Mouse (Mus musculus) G1E-ER4 (cell line): ENCODE measurements at regions not wholly inside any gene's neighbourhood (a gene's known extent, or its start where the extent isn't known, plus 50 kb on each side); places are given as distances from the start of the nearest gene placed in this dataset.

Source experiments
- GATA1 ChIP-seq: IDR thresholded peaks from one replicate; pipeline ENCODE4 v1.8.0; 2012; ENCODE audit warnings: low read length, inconsistent platforms

DNA sequence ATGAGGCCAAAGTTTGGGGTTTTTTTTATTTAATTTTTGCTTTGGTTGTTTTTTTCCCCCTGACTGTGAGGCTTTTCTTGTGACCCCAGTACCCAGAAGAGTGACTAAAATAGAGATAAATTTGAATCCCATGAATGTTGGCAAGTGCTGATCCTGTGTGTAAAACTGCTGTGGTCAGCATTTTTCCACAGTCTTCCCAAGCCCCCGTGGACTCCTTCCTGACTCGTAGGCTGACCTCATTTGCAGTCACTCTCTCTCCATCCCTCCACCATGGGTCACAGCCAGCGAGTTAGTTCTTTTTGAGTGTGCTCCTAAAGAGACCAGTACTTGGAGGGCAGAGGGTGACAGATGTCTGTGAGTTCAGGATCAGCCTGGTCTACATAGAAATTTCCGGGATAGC is 72.5 kb upstream of the Gadd45a start:
- TF ChIP-seq GATA1 = no peak

DNA sequence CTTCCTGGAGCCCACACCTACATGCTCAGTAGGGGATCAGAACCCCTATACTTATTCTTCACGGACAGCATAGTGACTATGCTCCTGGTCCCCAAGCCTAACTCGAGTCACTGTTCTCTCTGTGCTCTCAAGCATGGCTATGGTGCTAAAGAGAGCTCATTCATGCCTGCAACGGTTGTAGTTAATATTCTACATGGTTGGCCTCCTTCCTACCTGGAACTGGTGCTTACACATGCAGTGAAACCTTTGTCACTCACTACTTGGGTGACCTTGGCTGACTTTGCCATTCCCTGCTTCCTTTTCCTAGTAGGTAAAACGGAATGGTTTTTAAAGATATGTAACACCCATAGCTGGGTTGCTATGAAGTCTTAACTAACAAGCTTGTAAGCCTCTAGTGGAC is 70.3 kb upstream of the Gadd45a start:
- TF ChIP-seq GATA1 = no peak

DNA sequence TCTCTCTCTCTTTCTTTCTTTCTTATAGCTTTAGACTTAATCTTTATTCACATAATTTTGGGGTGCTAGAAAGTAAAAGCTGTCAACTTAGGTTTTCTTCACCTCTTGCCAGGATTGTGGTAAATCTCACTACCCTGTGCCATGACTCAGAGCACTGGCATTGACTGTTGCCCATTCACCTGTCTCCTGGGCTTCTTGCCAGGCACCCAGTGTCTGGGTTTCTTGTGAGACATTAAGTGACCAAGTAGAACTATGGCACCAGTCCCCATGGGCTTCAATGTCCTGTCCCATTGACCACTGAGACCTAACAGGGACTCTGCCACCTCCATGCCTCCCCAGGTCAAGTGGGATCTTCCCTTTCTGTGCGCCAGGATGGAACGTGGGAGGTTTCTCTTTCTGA is 69.2 kb upstream of the Gadd45a start:
- no peak for TF ChIP-seq GATA1

DNA sequence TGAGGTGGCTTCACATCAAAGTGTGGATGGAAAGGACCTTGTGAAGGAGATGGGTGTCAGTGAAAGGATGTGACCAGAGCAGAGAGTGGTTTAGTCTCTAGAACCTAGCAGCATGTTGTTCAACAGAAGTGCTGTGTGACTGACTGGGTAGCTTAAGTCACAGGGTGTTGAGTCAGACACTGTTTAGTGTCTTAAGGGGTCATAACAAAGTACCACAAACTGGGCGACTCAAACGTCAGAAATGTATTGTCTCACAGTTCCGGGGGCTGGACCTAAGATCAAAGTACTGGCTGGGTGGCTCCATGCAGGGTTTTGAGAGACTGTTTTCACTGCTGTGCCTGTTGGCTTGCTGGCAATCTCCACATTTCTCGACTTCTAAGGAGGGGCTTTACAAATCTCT is 68.1 kb upstream of the Gadd45a start:
- TF ChIP-seq GATA1 = no peak

DNA sequence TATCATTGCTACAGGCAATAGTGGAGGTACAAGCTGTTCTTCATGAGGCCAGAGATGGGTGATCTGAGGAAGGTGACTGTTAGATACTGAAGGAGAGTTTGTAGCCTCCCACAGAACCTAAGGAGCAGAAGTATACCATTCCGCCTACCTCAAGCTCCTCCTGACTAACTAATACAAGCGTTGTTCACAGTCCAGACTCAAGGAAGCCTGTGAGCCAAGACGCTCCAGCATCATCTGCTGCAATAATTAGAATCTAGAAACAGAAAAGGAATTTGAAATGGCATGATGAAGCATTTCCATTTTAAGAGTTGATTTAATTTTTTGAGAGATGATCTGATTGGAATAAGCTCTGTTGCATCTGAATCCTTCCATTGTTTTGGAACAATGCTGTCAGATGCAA is 66.9 kb upstream of the Gadd45a start:
- no peak for TF ChIP-seq GATA1

DNA sequence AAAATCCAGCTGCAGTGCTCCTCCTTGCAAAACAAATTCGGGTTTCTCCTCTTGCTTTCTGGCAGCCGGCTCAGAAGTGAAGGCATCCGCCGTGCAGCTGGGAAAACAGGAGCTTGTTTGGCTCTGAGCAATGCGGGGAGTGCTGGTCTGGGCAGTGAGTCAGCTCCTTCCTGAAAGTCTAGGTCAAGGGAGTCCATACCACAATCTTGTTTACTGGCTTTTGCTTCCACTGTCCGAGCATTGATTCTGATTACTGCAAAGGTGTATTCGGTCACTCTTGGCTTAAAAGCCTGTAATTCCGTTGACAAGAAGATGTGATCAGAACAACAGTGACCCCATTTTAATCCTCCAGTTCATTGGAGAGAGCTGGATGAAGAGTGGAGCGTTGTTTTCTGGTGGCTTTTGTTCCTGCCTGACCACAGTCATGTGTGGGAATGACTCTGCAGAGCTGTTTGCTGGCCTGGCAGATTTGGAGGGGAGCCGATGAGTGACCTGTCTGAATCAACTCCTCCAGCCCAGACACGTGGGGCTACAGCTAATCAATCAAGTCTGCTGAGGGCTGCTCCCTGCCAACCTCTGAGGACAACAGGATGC is 65.4 kb upstream of the Gadd45a start:
- TF ChIP-seq GATA1 = no peak

DNA sequence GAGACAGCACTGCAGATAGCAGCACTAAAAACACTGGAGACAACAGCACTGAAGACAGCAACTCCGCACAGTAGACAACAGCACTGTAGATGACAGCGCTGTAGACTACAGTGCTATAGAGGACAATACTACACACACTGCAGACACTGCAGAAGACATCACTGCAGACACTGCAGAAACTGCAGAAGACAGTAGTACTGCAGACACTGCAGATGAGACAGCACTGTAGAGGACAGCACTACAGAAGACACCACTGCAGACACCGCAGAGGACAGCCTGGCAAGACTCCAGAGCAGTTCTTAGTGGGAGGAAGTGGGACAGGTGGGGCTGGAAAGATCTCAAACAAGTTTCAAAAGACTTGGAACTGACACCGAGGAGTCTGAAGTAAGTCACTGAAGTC is 64.8 kb upstream of the Gadd45a start:
- no peak for TF ChIP-seq GATA1

DNA sequence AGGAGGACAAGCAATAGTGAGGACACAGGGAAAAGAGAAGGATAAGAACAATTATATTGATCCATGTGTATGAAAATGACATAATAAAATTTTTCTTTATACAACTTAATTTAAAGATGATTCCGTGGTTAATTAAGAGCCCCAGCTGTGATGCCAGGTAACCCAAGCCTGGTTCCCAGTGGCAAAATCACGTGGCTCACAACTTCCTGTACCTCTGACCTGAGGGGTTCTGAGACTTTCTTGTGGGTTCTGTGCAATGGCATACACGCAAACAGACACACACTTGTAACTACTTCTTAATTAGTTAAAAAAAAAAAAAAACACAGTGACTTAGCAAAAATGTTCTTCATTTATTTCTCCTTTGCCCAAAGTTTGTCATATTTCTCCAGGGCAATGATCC is 57.2 kb upstream of the Gadd45a start:
- no peak for TF ChIP-seq GATA1

DNA sequence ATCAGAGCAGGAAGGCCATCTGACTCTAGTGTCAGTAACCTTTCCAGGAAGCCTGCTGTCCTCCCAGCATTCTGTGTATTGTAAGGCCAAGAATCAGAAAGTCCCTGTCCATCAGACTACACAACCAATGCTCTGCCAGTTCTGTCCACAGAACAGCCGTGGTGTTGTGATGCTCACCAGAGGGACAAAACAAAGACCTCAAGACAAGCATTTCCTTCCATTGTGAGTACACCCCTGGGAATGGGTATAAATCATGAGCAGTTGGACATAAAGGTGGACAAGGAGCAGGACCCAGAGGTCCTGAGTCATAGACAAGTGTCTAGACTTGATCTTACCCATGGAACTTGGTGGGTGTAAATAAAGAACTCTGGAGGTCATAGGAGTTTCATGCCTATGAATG is 55.9 kb upstream of the Gadd45a start:
- no peak for TF ChIP-seq GATA1

DNA sequence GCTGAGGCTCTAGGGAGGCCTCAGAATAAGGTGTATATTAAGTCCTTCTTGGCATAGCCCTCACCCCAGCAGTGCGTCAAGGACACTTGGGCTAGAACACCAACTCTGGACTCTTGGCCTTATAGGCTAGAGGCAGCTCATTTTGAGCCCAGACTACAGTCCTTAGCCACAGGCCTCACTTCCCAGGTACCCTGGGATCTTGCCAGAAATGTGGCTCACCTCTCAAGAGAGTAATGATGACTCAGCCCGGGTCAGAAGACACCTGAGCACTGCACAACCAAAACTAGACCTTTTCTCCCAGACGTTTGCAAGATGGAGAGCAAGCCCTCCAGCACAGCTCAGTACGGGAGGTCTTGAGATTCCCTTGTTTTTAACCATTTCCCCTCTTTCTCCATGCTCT is 52.9 kb upstream of the Gadd45a start:
- no peak for TF ChIP-seq GATA1

DNA sequence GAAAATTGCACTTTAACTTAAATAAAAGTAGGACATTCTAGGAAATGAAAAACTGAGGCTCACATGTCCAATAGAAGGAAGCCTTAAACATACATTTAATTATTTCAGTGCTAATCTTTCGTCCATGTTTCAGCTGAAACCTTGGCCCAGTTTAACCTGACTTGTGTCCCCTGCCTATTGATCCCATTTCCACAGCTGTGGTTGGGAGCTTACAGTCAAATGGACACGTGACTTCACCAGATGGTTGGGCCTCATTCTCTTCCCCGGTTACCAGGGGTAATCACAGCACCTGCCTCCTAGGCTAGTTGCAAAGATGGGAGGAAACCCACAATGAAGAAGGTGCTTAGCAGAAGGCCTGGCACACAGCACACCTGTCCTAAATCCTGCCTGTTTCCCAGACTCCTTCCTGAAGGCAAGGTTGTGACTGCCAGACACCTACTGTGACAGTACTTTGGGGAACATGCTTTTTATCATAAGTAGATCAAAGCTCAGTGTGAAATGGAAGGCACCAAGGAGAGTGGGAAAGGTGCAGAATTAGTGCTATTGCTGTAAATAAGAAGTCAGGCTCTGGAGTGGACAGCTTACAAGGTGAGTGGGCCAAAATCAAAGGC is 52.4 kb upstream of the Gadd45a start:
- no peak for TF ChIP-seq GATA1

DNA sequence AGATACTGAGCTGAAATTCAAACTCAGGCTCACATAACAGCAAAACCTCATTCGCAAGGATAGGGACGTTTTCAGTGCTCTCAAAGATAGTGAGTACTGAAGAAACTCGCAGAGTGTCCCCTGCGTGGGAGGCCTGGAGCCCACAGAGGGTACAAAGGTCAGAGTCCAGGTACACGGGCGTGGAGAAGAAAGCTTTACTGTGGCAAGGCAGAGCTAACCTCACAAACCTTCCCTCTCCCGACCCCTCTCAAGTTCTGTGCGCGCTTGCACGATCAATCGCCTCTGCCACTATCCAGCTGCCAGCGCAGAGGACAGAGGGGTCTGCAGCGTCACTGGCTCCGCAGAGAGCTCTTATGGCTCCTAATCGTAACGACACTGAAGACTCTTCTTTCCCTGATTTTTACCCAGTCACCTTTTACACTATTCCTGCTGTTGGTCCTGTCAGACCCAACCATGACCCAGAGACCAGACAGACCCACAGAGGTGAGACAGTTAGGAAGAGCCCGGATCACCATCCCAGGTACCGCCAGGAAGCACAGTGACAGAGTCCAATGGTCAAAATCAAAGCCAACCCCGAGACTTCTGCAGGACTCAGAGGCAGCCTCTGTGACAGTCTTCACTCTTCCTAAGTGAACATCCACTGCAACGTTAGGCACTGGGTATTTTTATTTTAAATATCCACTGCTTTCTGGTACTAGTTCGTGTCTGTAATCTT is 51.6 kb upstream of the Gadd45a start:
- no peak for TF ChIP-seq GATA1

DNA sequence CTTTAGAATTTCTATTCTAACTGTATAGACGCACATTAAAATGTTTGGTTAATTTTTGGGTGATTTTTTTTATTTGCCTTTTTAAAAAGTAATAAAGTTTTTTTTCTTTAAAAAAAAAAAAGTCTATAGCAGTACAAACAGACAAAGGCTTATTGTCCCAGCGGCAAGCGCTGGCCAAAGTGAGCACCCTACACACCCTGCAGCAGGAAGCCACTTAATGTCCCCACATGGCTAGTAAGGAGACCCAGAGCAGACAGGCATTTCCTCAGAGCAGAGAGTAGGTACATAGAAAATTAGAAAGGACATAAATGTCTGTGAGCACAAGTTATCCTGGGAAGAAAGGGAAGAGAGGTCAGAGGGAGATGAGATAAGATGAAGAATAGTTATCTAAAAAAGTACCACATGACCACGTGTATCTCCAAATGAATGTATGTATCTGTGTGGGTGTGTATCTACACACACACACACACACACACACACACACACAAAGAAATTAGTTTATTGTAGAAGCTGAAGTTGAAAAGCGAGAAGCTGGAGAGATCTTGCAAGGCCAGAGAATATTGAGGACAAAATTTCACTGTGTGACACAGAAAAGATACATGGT is 50.7 kb upstream of the Gadd45a start:
- TF ChIP-seq GATA1 = no peak

DNA sequence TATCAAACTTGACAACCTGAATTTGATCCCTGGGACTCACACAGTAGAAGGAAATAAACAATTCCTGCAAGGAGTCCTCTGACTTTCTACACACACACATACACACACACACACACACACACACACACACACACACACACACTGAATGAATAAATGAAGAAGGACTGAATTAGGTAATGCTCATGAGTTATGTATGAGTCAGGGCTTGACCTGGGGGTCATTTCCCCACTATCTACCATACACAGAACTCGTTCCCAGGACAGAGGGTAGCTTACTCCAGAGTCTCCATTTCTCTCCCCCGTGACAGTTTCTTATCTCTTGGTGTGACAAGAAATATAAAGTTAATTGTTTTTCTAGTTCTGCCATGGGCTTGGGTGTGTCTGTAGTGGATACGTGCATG is 50.1 kb upstream of the Gadd45a start:
- no peak for TF ChIP-seq GATA1
